Mouse (Mus musculus): Measurements from ENCODE around the gene 2010111I01Rik. TPM values are rescaled to one million over a fixed set of nuclear protein-coding genes. Genes with fewer than 3 reads are reported as not detected.
A peak's percentile ranks its signal among the peaks of the same experiment; 100 is the strongest.

2010111I01Rik gene
- polyA plus RNA-seq, 1 experiment from 2014 or later: 119 TPM

DNA sequence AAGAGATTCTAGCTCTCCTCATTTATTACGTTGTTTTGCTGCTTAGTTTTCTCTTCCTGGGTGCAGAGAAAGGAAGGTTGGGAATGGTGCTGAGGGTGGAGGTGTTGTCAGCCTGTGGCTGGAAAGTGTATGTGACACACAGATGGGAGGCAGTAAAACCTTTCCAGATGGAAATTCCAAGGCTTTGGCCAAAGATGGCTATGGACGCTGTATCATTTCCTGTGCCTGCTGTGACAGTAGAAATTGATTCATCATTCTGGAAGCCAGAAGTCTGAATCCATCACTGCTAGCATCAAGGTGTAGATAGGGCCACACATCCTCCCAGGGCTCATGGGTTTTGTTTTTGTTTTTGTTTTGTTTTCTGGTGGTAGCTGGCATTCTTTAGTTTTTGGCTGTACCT is 141.9 kb downstream of the 2010111I01Rik start:
- H3K27me3 ChIP-seq (ENCODE audit: control insufficient read depth, insufficient read depth, low read length): no peaks in the 10 kb centered on the region
- 73% methylated on average over 2 of the region's 2 CpGs for WGBS
- no peak overlapping the region for H3K4me3 ChIP-seq (replicated peaks; ENCODE audit: low read length)
- no peak for ATAC-seq (ENCODE audit: insufficient read depth, low FRiP score)
- H3K9ac ChIP-seq (ENCODE audit: low read length): no peak overlapping the region
- H3K36me3 ChIP-seq (ENCODE audit: control insufficient read depth, insufficient read depth, low read length): no peaks in the 10 kb centered on the region
- H3K4me1 ChIP-seq (ENCODE audit: control insufficient read depth, insufficient read depth, low read length): peaks cover 21% of the 10 kb centered on the region
- H3K9me3 ChIP-seq (replicated peaks; ENCODE audit: control insufficient read depth, low read length): no peaks in the 10 kb centered on the region
- no peak overlapping the region for H3K27ac ChIP-seq (ENCODE audit: low read length)
- no peak overlapping the region for H3K4me2 ChIP-seq (ENCODE audit: low read depth, low read length)

DNA sequence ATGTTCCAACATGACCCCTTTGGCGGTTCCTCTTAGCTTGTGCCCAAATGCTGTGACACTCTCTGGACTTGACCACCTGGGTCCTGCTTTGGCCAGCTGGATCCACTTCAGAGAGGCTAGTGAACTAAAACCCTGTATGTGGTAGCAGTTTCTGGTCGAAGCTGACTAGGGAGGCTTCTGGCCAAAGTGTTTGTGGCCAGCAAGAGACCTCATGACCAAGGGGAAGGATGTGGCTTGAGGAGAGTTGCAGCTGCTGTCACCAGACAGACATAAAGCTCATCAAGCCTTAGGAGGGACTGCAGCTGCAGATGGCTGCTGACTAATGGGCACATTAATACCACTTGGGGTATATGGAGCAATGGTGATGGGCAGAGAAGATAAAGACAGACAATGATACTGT is 143.9 kb downstream of the 2010111I01Rik start:
- no peaks in the 10 kb centered on the region for H3K27me3 ChIP-seq (ENCODE audit: control insufficient read depth, insufficient read depth, low read length)
- 63% methylated on average over 2 of the region's 2 CpGs for WGBS
- no peaks in the 10 kb centered on the region for H3K36me3 ChIP-seq (ENCODE audit: control insufficient read depth, insufficient read depth, low read length)
- no peak overlapping the region for H3K4me2 ChIP-seq (ENCODE audit: low read depth, low read length)
- no peak for ATAC-seq (ENCODE audit: insufficient read depth, low FRiP score)
- H3K4me1 ChIP-seq (ENCODE audit: control insufficient read depth, insufficient read depth, low read length): peaks cover 31% of the 10 kb centered on the region
- H3K4me3 ChIP-seq (replicated peaks; ENCODE audit: low read length): no peak overlapping the region
- no peaks in the 10 kb centered on the region for H3K9me3 ChIP-seq (replicated peaks; ENCODE audit: control insufficient read depth, low read length)
- no peak overlapping the region for H3K9ac ChIP-seq (ENCODE audit: low read length)
- no peak overlapping the region for H3K27ac ChIP-seq (ENCODE audit: low read length)

- ATAC-seq (ENCODE audit: insufficient read depth, low FRiP score): peak; percentile 47; the same call in 1 of the 2 replicates
- Histone ChIP-seq H3K9me3 (replicated peaks; ENCODE audit: control insufficient read depth, low read length) (no peaks in the 10 kb centered on the region), H3K9ac (ENCODE audit: low read length) (no peak overlapping the region; the same call in 1 of the 2 replicates), H3K4me1 (ENCODE audit: control insufficient read depth, insufficient read depth, low read length) (peaks cover 46% of the 10 kb centered on the region), H3K27ac (ENCODE audit: low read length) (peak overlapping the region; percentile 94), H3K27me3 (ENCODE audit: control insufficient read depth, insufficient read depth, low read length) (no peaks in the 10 kb centered on the region), H3K4me3 (replicated peaks; ENCODE audit: low read length) (no peak overlapping the region), H3K4me2 (ENCODE audit: low read depth, low read length) (peak overlapping the region; percentile 19; the same call in 1 of the 2 replicates), H3K36me3 (ENCODE audit: control insufficient read depth, insufficient read depth, low read length) (no peaks in the 10 kb centered on the region)
- 31% methylated on average over 5 of the region's 5 CpGs for WGBS
These were observed 146.8 kb downstream of the 2010111I01Rik start for GRCm38 (mm10) chr13:63111297-63112042.

GRCm38 (mm10) chr13:63112043-63112597 is 147.4 kb downstream of the 2010111I01Rik start:
- peak overlapping the region; percentile 94 for H3K27ac ChIP-seq (ENCODE audit: low read length)
- H3K27me3 ChIP-seq (ENCODE audit: control insufficient read depth, insufficient read depth, low read length): no peaks in the 10 kb centered on the region
- H3K9me3 ChIP-seq (replicated peaks; ENCODE audit: control insufficient read depth, low read length): no peaks in the 10 kb centered on the region
- H3K4me2 ChIP-seq (ENCODE audit: low read depth, low read length): peak overlapping the region; percentile 19; the same call in 1 of the 2 replicates
- no peak overlapping the region; the same call in 1 of the 2 replicates for H3K9ac ChIP-seq (ENCODE audit: low read length)
- no peak overlapping the region for H3K4me3 ChIP-seq (replicated peaks; ENCODE audit: low read length)
- H3K4me1 ChIP-seq (ENCODE audit: control insufficient read depth, insufficient read depth, low read length): peaks cover 46% of the 10 kb centered on the region
- WGBS: 41% methylated on average over 4 of the region's 4 CpGs
- 0 out of 2 replicates have a peak, but pooled peaks have one; percentile 5 for ATAC-seq (ENCODE audit: insufficient read depth, low FRiP score)
- H3K36me3 ChIP-seq (ENCODE audit: control insufficient read depth, insufficient read depth, low read length): no peaks in the 10 kb centered on the region

GRCm38 (mm10) chr13:63112598-63113372 is 148.1 kb downstream of the 2010111I01Rik start:
- Histone ChIP-seq H3K4me3 (replicated peaks; ENCODE audit: low read length) (no peak overlapping the region), H3K9ac (ENCODE audit: low read length) (no peak overlapping the region), H3K9me3 (replicated peaks; ENCODE audit: control insufficient read depth, low read length) (no peaks in the 10 kb centered on the region), H3K4me1 (ENCODE audit: control insufficient read depth, insufficient read depth, low read length) (peaks cover 46% of the 10 kb centered on the region), H3K27ac (ENCODE audit: low read length) (peak overlapping the region; percentile 94), H3K4me2 (ENCODE audit: low read depth, low read length) (peak overlapping the region; percentile 23; the same call in 1 of the 2 replicates), H3K36me3 (ENCODE audit: control insufficient read depth, insufficient read depth, low read length) (no peaks in the 10 kb centered on the region), H3K27me3 (ENCODE audit: control insufficient read depth, insufficient read depth, low read length) (no peaks in the 10 kb centered on the region)
- ATAC-seq (ENCODE audit: insufficient read depth, low FRiP score): peak; percentile 64
- 32% methylated on average over 10 of the region's 10 CpGs for WGBS

DNA sequence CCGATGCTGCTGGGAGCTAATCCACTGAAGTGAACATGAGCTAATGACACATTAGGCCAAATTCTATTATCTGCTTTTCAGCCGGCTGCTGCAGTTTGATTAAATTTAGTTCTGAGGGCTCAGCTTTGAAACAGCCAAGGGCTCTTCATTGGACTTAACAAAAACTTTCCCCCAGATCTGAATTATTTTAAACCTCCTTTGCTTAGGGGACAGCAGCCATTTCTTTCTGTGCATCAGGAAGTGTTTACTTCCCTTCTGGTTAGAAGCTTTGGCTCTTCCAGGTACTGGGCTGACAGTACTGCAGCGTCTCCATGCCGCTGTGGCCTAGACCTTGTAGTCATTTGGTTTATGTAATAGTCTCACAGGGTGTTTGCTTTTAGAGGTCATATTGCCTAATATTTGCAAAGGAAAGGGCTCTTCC is 149.2 kb downstream of the 2010111I01Rik start:
- no peaks in the 10 kb centered on the region for H3K36me3 ChIP-seq (ENCODE audit: control insufficient read depth, insufficient read depth, low read length)
- no peak for ATAC-seq (ENCODE audit: insufficient read depth, low FRiP score)
- no peaks in the 10 kb centered on the region for H3K27me3 ChIP-seq (ENCODE audit: control insufficient read depth, insufficient read depth, low read length)
- H3K4me3 ChIP-seq (replicated peaks; ENCODE audit: low read length): no peak overlapping the region
- peaks cover 43% of the 10 kb centered on the region for H3K4me1 ChIP-seq (ENCODE audit: control insufficient read depth, insufficient read depth, low read length)
- no peak overlapping the region for H3K9ac ChIP-seq (ENCODE audit: low read length)
- no peaks in the 10 kb centered on the region for H3K9me3 ChIP-seq (replicated peaks; ENCODE audit: control insufficient read depth, low read length)
- peak overlapping the region; percentile 71 for H3K27ac ChIP-seq (ENCODE audit: low read length)
- WGBS: 49% methylated on average over 4 of the region's 4 CpGs
- no peak overlapping the region for H3K4me2 ChIP-seq (ENCODE audit: low read depth, low read length)

GRCm38 (mm10) chr13:63115187-63115784 is 150.6 kb downstream of the 2010111I01Rik start:
- no peaks in the 10 kb centered on the region for H3K9me3 ChIP-seq (replicated peaks; ENCODE audit: control insufficient read depth, low read length)
- H3K4me2 ChIP-seq (ENCODE audit: low read depth, low read length): no peak overlapping the region
- H3K4me1 ChIP-seq (ENCODE audit: control insufficient read depth, insufficient read depth, low read length): peaks cover 40% of the 10 kb centered on the region
- 58% methylated on average over 3 of the region's 3 CpGs for WGBS
- no peak overlapping the region for H3K9ac ChIP-seq (ENCODE audit: low read length)
- no peak for ATAC-seq (ENCODE audit: insufficient read depth, low FRiP score)
- peak overlapping the region; percentile 71 for H3K27ac ChIP-seq (ENCODE audit: low read length)
- no peaks in the 10 kb centered on the region for H3K36me3 ChIP-seq (ENCODE audit: control insufficient read depth, insufficient read depth, low read length)
- H3K27me3 ChIP-seq (ENCODE audit: control insufficient read depth, insufficient read depth, low read length): no peaks in the 10 kb centered on the region
- H3K4me3 ChIP-seq (replicated peaks; ENCODE audit: low read length): no peak overlapping the region

DNA sequence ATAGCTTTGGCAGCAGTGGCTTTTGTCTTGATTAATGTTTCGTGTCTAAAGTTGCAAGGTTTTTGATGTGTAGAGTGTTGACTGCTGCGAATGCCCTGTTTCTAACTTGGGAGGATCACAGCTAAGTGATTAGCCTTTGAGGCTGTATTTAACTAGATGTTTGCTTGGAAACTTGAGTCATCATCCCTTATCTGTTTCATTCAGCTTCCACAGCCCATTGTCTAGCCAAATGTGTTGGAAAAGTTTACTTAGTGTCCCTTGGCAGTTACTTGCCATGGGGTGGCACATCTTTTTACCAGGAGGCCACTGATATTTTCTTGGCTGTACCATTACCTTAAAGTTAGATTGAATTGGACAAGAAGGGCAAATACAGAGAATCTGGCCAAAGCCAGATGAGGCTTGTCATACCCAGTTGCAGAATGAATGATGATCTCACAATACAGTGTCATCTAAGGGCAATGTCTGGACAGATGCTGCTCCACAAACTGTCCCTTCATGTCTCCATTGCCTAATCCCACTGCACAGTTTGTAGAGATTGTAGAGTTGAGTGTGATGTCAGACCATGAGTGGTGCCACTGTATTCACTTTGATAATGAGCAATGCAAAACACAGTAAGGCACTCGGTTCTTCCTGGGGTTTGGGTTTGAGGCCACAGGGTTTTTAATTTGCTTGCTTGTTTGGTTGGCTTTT is 152.9 kb downstream of the 2010111I01Rik start:
- Histone ChIP-seq H3K4me2 (ENCODE audit: low read depth, low read length) (no peak overlapping the region), H3K36me3 (ENCODE audit: control insufficient read depth, insufficient read depth, low read length) (no peaks in the 10 kb centered on the region), H3K27me3 (ENCODE audit: control insufficient read depth, insufficient read depth, low read length) (no peaks in the 10 kb centered on the region), H3K9ac (ENCODE audit: low read length) (no peak overlapping the region), H3K4me3 (replicated peaks; ENCODE audit: low read length) (no peak overlapping the region), H3K4me1 (ENCODE audit: control insufficient read depth, insufficient read depth, low read length) (peaks cover 25% of the 10 kb centered on the region), H3K27ac (ENCODE audit: low read length) (no peak overlapping the region), H3K9me3 (replicated peaks; ENCODE audit: control insufficient read depth, low read length) (no peaks in the 10 kb centered on the region)
- WGBS: 71% methylated on average over 3 of the region's 3 CpGs
- ATAC-seq (ENCODE audit: insufficient read depth, low FRiP score): no peak
